Mouse (Mus musculus) forebrain, embryonic 14.5 days (tissue): Measurements from ENCODE around the gene Kat6b. TPM values are rescaled to one million over a fixed set of nuclear protein-coding genes. Genes with fewer than 3 reads are reported as not detected.
A peak's percentile ranks its signal among the peaks of the same experiment; 100 is the strongest.

Experiments used
- ATAC-seq: fragments of 200-750 bp; cut with Nextera tagmentation; 2 replicates; pipeline ENCODE4 v1.8.0; 2017; ENCODE audit warnings: mild to moderate bottlenecking, moderate library complexity
- DNase-seq: peaks from one replicate; pipeline ENCODE4 v3.0.0-alpha.2; 2015; ENCODE audit warnings: low spot score
- H3K27ac ChIP-seq: fragments of 300-500 bp; sonication (generic); 2 replicates; pipeline ENCODE4 v1.5.1; 2014; ENCODE audit warnings: low read depth, mild to moderate bottlenecking, control low read depth, low read length, moderate library complexity
- H3K27me3 ChIP-seq: fragments of 300-500 bp; sonication (generic); replicated peaks from 2 replicates; pipeline ENCODE4 v1.6.1; 2014; ENCODE audit warnings: low read length, control low read depth, mixed read lengths; ENCODE audit not compliant: control insufficient read depth, insufficient read depth
- H3K36me3 ChIP-seq: fragments of 300-500 bp; sonication (generic); 2 replicates; pipeline ENCODE4 v1.6.1; 2014; ENCODE audit warnings: low read length, control low read depth; ENCODE audit not compliant: control insufficient read depth, insufficient read depth
- H3K4me1 ChIP-seq: fragments of 300-500 bp; sonication (generic); 2 replicates; pipeline ENCODE4 v1.6.1; 2014; ENCODE audit warnings: antibody characterized with exemption, low read length, control low read depth; ENCODE audit not compliant: control insufficient read depth, insufficient read depth
- H3K4me2 ChIP-seq: fragments of 300-500 bp; sonication (generic); 2 replicates; pipeline ENCODE4 v1.6.1; 2014; ENCODE audit warnings: mild to moderate bottlenecking, control low read depth, low read length
- H3K4me3 ChIP-seq: fragments of 300-500 bp; sonication (generic); 2 replicates; pipeline ENCODE4 v1.5.1; 2014; ENCODE audit warnings: low read depth, low read length, control low read depth
- H3K9ac ChIP-seq: fragments of 300-500 bp; sonication (generic); 2 replicates; pipeline ENCODE4 v1.6.1; 2014; ENCODE audit warnings: mild to moderate bottlenecking, low read length, control low read depth, moderate library complexity
- H3K9me3 ChIP-seq: fragments of 300-500 bp; sonication (generic); replicated peaks from 2 replicates; pipeline ENCODE4 v1.6.1; 2016; ENCODE audit warnings: low read length, control low read depth, mixed read lengths; ENCODE audit not compliant: control insufficient read depth
- WGBS: fragments of 180-500 bp; shearing (Covaris S2); extraction: QIAGEN DNeasy Blood & Tissue Kit; methylation state at CpG from one replicate; pipeline ENCODE4 v1.1.7; 2014; 5-methylcytosine and 5-hydroxymethylcytosine counted together
- polyA plus RNA-seq: library from polyadenylated mRNA; unstranded; fragments of >200 nt; fragmentation: Nextera tagmentation; extraction: Ambion mirVana; gene quantifications from 2 replicates; pipeline ENCODE4 v1.2.1, GENCODE M21; 2014

The Kat6b gene
- polyA plus RNA-seq, 1 experiment from 2014 or later, result 28.8 TPM

DNA sequence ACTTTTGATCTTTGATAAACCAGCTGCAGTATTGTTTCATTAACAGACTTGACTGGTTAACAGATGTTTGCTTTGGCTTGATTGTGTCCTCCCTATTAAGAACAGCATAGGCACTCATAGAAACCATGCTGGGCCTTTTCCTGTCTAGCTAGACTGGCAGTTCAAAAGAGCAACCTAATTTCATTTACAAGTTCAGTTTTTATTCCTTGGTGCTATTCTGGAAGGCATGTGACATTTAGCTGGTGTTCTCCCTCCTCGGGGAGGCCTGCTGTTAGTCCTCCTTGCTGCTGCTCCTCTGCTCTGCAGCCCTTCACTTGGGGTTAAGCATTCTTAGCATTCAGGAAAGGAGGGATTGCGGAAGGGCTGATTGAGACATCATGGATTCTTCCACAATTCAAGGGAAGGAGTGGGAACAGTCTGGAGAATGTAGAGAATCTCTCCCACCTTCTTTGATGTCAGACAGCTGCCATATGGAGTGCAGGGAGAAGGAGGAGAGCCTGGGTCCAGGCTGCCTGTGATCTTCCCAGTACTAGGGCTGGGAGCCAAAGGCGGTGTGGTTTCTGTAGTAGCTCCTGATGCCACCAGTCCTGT lies 42.7 kb downstream of the Kat6b start:
- Histone ChIP-seq H3K4me3 (no peak overlapping the region), H3K27ac (peak overlapping the region; percentile 53), H3K27me3 (no peaks in the 10 kb centered on the region), H3K9ac (no peak overlapping the region), H3K9me3 (no peaks in the 10 kb centered on the region), H3K4me1 (peaks cover 31% of the 10 kb centered on the region), H3K4me2 (peak overlapping the region; percentile 15; the same call in 1 of the 2 replicates), H3K36me3 (0 out of 2 replicates have a peak, but pooled peaks cover 4% of the 10 kb centered on the region)
- WGBS, result 27% methylated on average over 3 of the region's 3 CpGs
- ATAC-seq (peak; percentile 72; the same call in 1 of the 2 replicates), DNase-seq (peak; percentile 51)

DNA sequence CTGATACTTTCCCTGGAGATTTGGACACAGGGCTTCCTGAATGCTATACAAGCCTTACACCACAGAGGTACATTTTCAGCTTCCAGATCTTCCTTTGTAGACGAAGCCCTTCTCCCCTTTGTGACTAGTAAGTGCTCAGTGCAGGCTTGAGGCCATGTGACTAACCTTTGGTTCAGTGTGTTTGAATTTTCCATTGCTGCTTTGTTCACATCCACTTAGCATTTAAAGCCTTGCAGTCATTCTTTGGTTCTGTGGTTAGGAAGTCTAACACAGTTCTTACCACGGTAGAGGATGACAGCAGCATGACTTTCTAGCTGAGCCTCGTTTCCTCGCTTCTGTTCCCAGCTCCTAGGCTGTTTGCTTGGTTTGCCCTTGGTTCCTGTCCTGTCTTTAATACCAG lies 44.4 kb downstream of the Kat6b start:
- no peak for ATAC-seq

DNA sequence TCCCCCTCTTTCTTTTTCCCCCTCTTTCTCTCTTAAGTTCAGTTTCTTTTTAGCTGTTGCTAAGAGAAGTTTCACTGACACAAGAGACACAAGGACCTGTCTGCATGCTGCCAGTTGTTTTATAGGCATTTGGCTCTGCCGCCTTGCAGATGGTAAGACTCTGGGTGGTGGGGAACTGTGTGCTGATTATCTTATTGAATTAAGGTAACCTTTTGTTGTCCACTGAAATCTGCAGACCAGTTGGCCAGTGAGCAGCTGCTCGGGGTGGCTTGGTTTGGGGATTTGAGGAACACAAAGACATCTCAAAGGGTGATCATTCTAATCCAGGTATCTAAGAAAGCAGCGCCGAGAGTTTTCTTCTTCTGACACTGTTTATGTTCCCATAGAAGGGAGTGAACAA lies 52.3 kb downstream of the Kat6b start:
- H3K9ac ChIP-seq, result no peak overlapping the region
- H3K36me3 ChIP-seq, result 0 out of 2 replicates have a peak, but pooled peaks cover 3% of the 10 kb centered on the region
- H3K4me2 ChIP-seq, result no peak overlapping the region
- peaks cover 33% of the 10 kb centered on the region for H3K4me1 ChIP-seq
- H3K27ac ChIP-seq, result peak overlapping the region; percentile 49
- ATAC-seq (peak; percentile 30), DNase-seq (peak; percentile 38)
- 16% methylated on average over 4 of the region's 4 CpGs for WGBS
- no peak overlapping the region for H3K4me3 ChIP-seq
- H3K9me3 ChIP-seq, result no peaks in the 10 kb centered on the region
- no peaks in the 10 kb centered on the region for H3K27me3 ChIP-seq

More for the DNA sequence above, 44.4 kb downstream of the Kat6b start:
- H3K9ac ChIP-seq, result no peak overlapping the region
- H3K4me3 ChIP-seq, result no peak overlapping the region
- no peaks in the 10 kb centered on the region for H3K36me3 ChIP-seq
- H3K27ac ChIP-seq, result no peak overlapping the region
- H3K27me3 ChIP-seq, result no peaks in the 10 kb centered on the region
- H3K9me3 ChIP-seq, result no peaks in the 10 kb centered on the region
- peaks cover 28% of the 10 kb centered on the region for H3K4me1 ChIP-seq
- WGBS, result 50% methylated on average over 4 of the region's 4 CpGs
- H3K4me2 ChIP-seq, result no peak overlapping the region
- DNase-seq, result no peak

DNA sequence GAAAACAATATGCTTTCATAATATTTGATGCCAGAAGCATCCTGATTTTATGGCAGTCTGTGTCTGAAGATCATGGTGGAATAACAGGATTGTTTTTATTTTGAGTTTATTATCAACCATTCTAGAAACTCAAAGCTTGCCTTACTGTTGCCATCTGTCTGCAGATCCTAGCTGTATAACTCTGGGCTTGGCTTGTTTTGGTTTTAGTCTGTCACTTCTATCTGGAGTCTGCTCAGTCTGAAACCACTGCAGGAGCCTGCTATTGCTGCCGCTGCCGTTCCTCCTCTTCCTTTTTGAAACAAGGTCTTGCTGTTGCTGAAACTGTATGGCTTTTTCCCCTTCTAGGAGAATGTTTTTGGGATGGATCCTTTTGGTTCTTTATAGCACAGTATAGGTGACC lies 52.8 kb downstream of the Kat6b start:
- DNase-seq (peak; percentile 74), ATAC-seq (peak; percentile 73)
- 26% methylated on average over 2 of the region's 2 CpGs for WGBS
- H3K4me2 ChIP-seq, result peak overlapping the region; percentile 15; the same call in 1 of the 2 replicates
- no peak overlapping the region for H3K4me3 ChIP-seq
- peak overlapping the region; percentile 61 for H3K27ac ChIP-seq
- H3K36me3 ChIP-seq, result 0 out of 2 replicates have a peak, but pooled peaks cover 3% of the 10 kb centered on the region
- H3K9ac ChIP-seq, result no peak overlapping the region
- no peaks in the 10 kb centered on the region for H3K9me3 ChIP-seq
- no peaks in the 10 kb centered on the region for H3K27me3 ChIP-seq
- peaks cover 33% of the 10 kb centered on the region for H3K4me1 ChIP-seq

DNA sequence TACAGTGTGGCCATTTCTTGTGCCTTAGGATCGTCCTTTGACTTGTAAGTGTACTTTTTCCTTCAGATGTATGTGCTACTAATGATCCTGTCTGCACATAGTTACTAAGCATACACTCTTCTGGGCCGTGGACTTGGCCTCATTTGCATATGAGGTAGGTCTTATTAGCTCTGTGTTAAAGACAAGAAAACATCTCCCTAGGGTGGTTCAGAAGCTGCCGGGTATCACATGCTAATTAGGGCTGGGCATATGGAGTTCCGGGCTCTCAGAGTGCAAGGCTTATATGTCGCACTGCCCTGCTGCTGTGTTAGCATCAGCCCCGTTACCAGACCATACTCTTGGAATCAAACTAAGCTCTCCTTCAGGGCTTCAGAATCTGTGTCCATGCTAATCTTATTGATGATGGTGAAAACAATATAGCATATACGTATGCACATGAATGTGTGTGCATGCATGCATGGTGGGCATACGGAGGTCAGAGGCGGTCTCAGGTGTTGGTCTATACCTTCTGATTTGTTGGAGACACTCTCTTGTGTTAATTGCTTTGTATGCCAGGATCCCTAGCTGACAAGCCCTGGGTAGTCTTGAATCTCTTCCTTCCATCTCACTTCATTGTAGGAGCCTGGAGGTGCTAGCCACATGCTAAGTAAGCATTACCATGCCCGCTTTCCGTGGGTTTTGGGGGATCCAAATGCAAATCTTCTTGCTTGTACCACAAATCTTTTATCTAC lies 53.5 kb downstream of the Kat6b start:
- 0 out of 2 replicates have a peak, but pooled peaks cover 3% of the 10 kb centered on the region for H3K36me3 ChIP-seq

DNA sequence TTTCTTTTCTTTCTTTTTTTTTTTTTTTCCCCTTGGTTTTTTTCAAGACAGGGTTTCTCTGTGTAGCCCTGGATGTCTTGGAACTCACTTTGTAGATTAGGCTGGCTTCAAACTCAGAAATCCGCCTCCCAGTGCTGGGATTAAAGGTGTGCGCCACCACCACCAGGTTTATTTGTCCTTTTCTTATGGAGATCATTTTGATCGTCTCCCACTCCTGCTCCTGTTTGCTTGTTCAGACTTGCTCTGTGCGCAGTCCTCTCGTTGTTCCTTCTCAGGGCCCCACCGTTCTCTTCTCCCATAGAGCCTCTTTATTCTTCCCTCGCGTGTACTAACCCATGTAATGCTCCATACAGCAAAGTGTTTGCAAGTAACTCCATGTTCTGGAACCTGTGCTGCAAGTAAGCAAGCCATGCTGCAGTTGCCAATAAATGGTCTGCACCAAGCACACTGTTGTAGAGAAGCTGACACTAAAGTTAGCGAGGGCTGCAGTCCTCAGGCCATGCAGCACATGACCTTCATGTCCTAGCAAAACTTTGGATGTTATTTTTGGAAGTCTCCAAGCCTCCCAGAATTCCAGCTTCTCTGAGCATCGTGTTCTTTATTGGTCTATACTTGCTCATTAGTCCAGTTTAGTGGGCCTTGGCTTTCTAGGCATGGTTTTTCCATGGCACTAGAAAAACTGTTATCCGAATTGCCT lies 55.4 kb downstream of the Kat6b start:
- Histone ChIP-seq H3K36me3 (0 out of 2 replicates have a peak, but pooled peaks cover 3% of the 10 kb centered on the region), H3K4me2 (no peak overlapping the region), H3K9me3 (no peaks in the 10 kb centered on the region), H3K4me3 (no peak overlapping the region), H3K9ac (no peak overlapping the region), H3K4me1 (peaks cover 33% of the 10 kb centered on the region), H3K27ac (no peak overlapping the region), H3K27me3 (no peaks in the 10 kb centered on the region)
- 81% methylated on average over 11 of the region's 11 CpGs for whole genome bisulfite sequencing
- DNase-seq (no peak), ATAC-seq (no peak)

More for the DNA sequence above, 53.5 kb downstream of the Kat6b start:
- peaks cover 33% of the 10 kb centered on the region for H3K4me1 ChIP-seq
- H3K4me2 ChIP-seq, result peak overlapping the region; percentile 15; the same call in 1 of the 2 replicates
- H3K9me3 ChIP-seq, result no peaks in the 10 kb centered on the region
- no peak overlapping the region for H3K4me3 ChIP-seq
- H3K27ac ChIP-seq, result peak overlapping the region; percentile 61
- ATAC-seq (peak; percentile 77), DNase-seq (peak; percentile 58)
- H3K9ac ChIP-seq, result no peak overlapping the region
- WGBS, result 35% methylated on average over 11 of the region's 11 CpGs
- no peaks in the 10 kb centered on the region for H3K27me3 ChIP-seq

DNA sequence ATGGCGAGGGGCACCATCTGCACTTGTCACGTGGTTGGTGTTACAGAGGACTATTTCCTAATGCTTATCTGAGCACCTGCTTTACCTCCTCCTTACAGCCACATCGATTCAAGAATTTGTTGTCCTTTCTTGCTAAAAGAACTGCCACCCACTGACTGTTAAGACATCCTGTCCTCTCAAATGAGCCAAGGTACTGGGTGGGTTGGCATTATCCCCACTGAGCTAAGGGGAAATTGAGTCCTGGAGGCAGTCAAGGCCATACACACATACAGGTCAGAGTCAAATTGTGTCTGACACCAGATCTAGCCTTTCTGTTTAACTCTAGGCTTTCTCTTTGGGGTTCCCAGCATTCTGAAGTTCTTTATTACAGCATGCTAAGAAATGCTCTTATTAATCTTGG lies 56.6 kb downstream of the Kat6b start:
- DNase-seq (no peak), ATAC-seq (no peak)
- Histone ChIP-seq H3K4me2 (no peak overlapping the region), H3K36me3 (peaks cover 11% of the 10 kb centered on the region), H3K9ac (no peak overlapping the region), H3K27me3 (no peaks in the 10 kb centered on the region), H3K4me1 (peaks cover 27% of the 10 kb centered on the region), H3K9me3 (no peaks in the 10 kb centered on the region), H3K27ac (no peak overlapping the region), H3K4me3 (no peak overlapping the region)
- WGBS, result 73% methylated on average over 3 of the region's 3 CpGs

DNA sequence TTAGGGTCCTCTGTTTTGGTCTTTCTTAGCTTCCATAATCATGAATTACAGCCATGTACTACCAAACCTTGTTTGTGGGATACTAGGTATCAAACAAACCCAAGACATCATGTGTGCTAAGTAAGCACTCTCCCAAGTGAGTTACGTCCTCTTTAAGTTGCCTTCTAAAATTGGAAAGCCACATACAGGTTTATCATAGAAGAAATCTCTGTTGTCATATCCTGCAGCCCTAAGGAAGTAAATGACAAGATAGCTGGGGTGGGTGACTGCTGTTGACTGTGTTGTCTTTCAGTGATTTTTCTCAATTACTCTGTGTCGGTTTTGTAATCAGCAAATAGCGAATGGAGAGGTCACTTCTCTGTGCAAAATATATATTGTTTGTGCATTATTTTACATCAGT lies 58.5 kb downstream of the Kat6b start:
- no peaks in the 10 kb centered on the region for H3K9me3 ChIP-seq
- H3K4me3 ChIP-seq, result no peak overlapping the region
- 98% methylated on average over 3 of the region's 3 CpGs for WGBS
- H3K4me1 ChIP-seq, result peaks cover 11% of the 10 kb centered on the region
- H3K4me2 ChIP-seq, result no peak overlapping the region
- H3K27ac ChIP-seq, result no peak overlapping the region
- ATAC-seq (no peak), DNase-seq (no peak)
- H3K36me3 ChIP-seq, result peaks cover 11% of the 10 kb centered on the region
- H3K9ac ChIP-seq, result no peak overlapping the region
- H3K27me3 ChIP-seq, result no peaks in the 10 kb centered on the region
